Mouse (Mus musculus) adrenal gland, adult 18-20 months (tissue): ENCODE measurements around the gene Lrrc41. TPM values are rescaled to one million over a fixed set of nuclear protein-coding genes. Genes with fewer than 3 reads are reported as not detected.
A peak's percentile ranks its signal among the peaks of the same experiment; 100 is the strongest.

Experiments used
- DNase-seq, 2 experiments: peaks; one replicate each; pipeline ENCODE4 v3.0.0; 2021 to 2022; ENCODE audit warnings: low spot score in 2 of 2
- total RNA-seq, 2 experiments: library from RNA; stranded (reverse); gene quantifications; 1 replicate in 1 of 2; 2 replicates in 1 of 2; pipeline ENCODE4 v1.2.3; 2021

Lrrc41 gene
- total RNA-seq, 2 experiments from 2014 or later, result 73.7 to 81.7 TPM

DNA sequence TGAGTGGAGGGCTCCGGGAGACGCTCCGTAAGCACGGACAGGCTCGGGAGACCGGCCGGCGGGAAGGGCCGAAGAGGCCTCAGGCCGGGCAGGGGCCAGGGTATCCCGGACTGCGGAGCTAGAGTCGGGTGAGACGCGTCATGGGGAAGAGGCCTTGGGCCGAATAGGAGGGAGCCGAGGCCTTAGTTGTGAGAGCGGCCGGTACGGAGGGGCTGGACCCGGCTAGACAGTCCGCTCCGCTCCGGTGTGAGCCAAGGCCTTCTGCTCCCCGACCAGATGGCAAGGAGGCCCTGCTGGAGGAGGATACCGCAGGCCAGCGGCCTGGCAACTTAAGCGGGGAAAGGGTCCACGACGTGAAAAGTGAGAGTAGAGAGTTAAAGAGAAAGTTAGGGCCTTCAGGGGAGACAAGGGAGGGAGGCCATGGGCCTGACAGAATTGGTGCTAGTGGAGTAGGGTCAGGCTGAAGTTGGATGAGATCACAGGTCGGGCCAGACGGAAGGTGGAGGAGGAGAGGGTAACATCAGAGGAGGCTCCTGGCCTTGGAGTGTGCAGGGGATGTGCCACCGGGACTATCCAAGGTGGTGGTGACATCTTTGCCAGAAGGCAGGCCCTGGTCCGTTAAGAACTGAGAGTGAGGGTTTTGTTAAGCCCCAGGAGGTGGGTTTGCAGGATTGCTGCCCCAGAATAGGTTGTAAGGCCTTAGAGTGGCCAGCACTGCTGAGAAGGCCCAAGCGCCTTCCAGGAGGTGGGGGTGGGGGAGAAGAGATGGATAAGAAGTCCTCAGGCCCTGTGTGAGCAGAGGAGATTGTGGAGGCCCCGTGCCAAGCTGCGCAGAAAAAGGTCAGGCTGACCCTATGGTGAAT, 1.5 kb downstream of the Lrrc41 start:
- peak; percentile 47 to 59 for DNase-seq

DNA sequence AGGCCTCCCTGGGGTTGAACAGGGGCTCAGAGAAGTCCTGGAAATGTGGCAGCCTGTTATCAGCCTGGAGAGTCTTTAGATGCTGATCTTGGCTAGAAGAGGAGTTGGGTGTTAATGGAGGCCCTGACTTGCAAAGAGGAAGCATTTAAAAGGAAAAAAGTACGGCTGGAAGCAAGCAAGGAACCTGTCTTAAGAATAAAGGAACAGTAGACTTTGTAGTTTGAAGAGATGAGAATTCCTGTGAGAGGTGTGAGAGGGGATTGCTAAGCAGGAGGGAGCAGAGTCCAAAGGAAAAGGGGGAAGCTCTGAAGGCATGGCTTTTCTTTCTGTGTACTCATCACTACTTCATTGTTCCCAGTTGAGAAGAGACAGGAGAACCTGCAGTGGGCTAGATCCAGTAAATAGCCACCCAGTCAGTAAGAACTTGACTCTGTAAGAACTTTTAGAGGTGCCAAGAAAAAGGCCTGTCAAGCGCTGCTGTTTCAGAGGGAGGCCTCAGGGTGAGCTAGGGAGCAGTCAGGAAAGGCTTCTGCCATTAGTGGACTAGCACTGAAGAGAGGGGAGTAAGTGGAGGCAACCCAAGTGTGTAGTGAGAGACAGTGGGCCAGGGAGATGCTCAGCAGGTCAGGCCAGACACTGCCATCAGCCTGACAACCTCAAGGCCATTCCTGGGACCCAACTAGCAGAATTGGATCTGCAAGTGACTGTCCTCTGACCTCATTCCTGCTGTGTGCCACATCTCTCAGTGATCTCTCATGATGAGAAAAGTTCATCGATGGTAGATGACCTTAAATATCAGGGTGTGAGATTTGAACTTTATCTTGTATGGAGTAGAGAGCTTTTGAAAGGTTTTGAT, 2.4 kb downstream of the Lrrc41 start:
- DNase-seq, result peak in 1 of 2 experiments; percentile 13

DNA sequence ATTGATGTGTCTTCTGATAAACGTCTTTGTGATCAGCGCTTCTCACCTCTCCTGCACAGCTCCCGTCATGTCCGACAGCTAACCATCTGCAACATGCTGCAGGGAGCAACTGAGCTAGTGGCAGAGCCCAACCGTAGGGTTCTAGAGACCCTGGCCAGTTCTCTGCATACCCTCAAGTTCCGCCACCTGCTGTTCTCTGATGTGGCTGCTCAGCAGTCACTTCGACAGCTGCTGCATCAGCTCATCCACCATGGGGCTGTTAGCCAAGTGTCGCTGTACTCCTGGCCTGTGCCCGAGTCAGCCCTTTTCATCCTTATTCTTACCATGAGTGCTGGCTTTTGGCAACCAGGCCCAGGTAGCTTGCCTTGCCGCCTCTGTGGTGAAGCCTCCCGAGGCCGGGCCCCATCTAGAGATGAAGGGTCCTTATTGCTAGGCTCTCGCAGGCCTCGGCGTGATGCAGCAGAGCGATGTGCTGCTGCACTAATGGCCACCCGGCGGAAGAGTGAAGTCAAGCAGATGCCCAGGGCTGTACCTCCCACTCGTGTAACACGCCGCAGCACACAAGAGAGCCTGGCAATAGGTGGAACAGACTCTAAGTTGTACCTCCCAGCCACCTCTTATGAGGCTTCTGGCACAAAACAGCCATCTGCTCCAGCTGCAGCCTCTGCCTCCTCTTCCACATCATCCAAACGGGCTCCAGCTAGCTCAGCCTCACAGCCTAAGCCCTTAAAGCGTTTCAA, 13.6 kb downstream of the Lrrc41 start:
- no peak for DNase-seq

DNA sequence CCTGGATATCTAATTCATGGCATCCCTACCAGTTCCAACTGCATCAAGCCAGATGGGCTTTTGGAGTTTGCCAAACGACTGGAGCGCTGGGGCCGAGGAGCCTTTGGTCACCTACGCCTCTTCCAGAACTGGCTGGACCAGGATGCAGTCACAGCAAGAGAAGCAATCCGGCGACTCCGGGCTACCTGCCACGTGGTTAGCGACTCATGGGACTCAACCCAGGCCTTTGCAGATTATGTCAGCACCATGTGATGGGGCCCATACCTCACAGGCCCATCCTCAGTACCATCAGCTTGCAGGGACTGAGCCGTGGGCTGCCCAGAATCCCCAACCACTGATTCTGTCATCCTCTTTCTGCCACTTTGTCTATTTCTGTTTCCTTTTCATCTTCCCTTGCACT, 21.2 kb downstream of the Lrrc41 start:
- DNase-seq, result no peak

DNA sequence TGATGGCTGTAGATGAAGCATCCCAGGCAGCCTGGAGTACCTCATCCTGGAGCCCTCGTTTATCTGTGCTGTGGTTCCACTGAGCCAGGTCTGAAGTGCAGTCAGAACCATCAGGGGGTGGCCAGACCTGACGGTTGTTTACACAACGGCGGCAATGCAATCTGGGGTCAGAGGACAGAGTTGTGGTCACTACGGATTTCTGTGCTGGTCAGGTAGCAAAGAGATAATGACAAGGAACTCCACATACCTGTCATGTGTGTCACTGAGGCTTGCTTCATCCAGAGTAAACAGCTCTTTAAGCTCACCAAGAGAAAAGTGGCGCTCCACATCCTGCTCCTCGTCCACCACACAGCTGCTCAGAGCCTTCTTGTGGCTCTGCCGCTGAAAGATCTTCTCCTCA, 22.1 kb downstream of the Lrrc41 start:
- no peak for DNase-seq

DNA sequence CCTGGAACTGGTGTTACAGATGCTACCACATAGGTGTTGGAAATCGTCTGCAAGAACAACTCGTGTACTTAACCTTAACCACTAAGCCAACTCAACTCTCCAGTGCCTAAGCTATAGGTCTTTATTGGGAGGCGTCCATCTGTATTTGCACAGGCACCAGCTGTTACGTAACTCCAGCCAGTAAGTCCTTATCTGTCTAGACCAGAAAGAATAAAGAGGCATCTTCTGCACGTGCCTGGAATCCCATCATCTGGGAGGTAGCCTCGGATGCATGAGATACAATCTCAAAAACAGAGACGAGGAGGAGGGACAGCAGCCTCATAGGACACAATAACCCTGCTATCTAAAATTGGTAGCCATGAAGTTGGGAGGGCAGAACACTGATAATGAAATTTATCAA, 25.9 kb downstream of the Lrrc41 start:
- no peak for DNase-seq

DNA sequence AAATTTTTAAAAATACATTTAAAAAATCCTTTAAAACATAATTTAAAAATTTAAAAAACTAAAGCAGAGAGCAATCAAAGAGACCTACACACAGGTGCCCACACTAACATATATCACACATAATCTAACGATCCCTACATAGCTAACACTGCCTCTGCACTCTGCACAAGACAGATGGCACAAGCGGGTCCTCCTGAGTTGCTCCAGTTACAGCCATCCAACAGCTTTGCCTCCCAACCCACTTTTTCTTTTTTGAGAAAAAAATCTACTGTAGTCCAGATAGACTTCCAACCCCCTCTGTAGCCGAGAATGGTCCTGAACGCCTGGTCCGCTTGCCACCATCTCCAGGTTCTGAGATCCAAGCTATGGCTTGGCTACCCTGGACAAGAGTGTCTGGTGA, 30.2 kb downstream of the Lrrc41 start:
- DNase-seq, result no peak

DNA sequence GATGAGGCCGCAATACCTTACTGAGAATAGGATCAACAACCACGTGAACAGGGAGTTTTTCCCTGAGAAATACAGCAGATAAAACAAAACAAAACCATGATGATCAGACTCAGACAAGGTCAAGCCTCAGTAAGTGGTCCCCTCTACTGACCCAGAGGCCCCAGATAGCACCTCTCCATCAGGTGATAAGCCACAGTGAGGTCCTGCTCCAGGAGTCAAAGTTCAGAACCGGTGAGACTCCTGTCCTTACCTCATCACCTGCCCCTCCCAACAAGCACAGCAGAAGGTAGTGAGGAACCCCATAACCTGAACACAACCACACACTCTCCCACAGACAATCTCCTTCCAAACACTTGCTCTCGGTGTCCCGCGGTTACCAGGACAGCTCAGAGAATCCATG, 35.6 kb downstream of the Lrrc41 start:
- DNase-seq, result no peak

DNA sequence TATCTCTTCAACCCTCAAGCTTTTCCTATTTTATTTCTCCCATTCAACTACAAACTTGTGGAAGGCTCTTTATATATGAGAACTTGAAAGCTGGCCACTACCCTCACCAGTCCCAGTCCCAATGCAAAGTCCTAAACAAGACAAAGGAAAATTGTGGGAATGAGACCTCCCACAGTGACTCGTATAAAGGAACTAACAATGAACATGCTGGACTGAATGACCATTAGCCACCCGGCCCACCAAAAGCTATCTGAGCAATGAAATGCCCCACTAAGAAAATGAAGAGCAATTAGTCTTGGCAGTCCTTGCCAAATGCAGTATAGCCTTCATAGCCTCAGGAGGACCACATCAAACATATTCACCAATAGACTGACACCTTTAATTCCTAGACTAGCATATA, 36.4 kb downstream of the Lrrc41 start:
- DNase-seq, result no peak

DNA sequence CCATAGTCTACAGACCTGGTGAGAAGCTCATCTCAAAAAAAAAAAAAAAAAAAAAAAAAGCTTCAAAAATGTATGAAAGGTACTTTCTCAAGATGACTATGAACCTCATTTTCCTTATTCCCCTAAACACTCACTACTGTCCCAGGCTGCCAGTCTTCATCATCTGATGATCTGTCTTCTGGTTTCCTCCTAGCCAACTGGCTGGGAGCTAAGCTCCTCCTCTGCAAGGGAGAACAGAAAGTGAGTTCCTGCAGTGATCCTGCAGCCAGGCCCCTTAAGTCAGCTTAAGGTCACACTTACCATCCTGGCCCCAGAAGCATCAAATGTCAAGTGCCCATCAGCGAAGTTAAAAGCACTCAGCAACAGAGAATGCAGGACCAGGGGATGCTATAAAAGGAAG, 47.7 kb downstream of the Lrrc41 start:
- DNase-seq, result no peak

DNA sequence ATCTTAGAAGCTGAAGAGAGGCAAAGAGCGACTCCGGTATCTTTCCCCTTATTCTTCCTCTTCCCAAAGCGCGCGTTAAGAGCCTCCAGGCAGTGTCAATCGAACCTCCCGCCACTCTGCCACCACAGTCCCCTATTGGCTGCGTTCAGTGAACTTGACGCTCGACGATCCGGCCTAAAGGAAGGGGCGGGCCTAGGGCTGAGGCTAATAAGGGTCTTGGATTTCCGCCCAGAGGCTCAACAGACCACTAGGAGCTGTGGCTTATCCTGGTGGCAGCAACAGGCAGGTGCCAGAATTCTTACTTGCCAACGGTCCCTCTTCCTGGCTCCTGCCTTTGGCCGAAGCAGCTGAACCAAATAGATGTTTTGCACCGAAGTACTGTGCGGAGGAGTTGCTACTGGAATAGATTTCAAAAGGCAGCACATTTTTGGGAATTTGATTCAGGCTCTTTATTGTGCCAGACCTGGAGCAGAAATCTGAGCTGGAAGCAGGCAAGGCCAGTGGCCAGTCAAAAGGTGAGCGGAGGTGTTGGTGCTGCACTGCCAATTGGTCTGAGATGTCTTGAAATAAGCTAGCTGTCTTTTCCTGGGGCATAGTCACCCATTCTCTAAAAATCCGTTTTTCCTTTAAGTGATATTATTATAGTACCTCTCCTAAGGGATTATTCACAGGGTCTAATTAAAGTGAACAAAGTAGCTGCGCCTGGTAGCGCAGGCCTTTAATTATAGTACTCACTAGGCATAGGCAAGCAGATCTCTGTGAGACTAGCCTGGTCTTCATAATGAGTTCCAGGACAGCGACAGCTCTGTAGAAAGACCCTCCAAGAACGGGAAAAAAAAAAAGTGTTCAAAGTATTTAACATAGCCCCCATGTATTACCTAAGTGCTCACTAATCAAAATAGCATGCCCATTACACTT, 48.8 kb downstream of the Lrrc41 start, which contains the start of the genes Rad54l and Pomgnt1:
TSS of gene Rad54l (minus strand) at position 89 of the 918 bp plus-strand sequence.
TSS of gene Pomgnt1 (plus strand) at position 239 of the 918 bp plus-strand sequence.
- peak; percentile 65 to 66 for DNase-seq

DNA sequence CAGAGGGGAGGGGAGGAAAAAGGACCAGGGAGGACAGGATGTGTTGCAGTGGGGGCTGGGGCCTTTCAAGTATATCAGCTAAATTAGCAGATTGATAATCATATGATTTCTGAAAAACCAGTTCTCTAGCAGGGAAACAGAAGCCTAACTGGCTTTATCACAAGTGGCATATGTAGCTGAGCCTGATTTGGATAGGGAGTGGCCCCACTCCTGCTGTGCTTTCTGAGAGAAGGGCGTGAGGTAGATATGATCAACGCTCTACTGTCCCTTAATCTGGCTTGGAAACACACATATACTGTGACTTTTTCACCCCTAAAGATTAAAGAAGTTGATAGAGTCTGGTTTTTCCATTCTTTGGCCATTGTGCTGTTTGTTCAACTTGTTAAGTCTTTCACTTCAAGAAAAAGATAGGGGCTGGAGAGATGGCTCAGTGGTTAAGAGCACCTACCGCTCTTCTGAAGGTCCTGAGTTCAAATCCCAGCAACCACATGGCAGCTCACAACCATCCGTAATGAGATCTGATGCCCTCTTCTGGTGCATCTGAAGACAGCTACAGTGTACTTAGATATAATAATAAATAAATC, 50.8 kb downstream of the Lrrc41 start:
- DNase-seq, result no peak

DNA sequence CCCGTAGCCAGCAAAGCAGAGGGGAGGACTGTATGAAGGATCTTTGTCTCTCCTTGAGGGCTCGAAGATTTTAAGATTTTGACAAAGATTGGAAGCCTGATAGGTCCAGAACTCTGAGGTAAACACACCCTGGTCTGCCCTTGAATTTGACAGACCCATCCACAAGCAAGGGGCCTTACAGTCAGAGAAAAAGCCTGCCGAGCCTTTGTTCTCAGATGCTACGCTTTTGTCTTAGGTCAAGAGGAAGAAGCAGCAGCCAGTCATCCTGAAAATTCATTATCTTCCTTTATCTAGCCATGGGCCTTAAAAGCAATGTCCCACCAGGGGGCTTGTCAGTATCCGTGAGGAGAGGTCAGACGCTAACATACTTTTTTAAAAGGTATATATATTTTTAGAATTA, 52.9 kb downstream of the Lrrc41 start:
- no peak for DNase-seq

DNA sequence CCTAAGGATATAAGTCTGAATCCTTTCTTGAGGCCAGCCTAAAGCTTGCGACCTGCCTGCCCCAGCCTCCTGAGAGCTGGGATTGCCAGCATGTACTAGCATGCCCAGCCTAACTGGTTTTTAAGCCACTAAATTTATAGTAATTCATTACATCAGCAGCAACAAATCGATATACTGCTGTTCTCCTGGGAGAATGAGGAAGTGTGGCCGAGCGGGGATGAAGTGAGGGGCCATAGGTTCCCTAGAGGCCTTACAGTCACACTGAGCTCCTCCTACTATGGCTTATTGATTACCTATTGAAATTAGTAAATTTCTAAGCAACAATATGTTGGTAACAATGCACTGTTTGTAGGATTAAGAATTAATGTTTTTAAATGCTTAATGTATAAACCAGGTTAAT, 58.1 kb downstream of the Lrrc41 start:
- DNase-seq, result no peak

DNA sequence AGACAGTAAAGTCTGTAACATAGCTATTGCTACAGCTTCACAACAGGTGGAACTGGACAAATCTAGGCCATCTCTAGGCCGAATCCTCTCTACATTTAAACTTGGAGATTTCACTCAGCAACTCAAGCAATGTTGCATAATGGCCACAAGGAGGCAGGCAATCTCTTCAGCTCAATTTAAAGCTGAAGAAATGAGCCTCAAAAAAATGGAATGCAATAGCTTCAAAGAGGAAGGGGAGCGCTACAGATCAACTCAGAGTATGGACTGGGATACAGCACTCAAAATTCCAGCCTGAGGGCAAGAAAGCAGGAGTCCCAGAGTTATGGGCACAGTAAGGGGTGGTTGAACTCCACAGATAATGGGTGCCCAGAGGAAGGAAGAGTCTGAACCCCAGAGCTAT, 59.9 kb downstream of the Lrrc41 start:
- no peak for DNase-seq

DNA sequence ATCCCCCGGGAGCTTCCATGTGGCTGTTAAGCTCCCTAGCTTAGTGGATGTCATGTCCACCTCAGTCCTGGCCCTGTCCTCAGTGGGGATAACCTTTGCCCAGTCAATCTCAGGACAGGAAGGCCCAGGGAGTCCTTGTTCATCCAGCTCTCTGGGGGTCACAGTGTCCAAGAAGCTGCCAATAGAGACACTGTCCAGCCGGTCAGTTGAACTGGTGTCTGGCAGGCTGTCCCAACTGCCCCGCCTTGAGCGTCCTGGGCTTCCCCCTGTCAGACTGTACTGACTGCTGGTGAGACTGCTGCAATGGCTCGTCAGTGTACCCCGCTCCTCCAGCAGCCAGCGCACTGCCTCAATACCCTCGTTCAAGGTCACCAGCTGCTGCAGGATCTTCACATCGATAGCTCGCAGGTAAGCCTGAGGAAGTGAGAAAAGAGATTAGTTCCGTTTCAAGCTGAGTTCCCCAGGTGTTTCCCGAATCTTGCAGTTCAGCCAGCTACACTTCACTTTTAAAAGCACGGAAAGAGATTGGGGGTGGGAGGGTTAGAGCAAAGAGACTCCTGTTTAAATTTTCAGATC, 62.4 kb downstream of the Lrrc41 start:
- DNase-seq, result no peak

DNA sequence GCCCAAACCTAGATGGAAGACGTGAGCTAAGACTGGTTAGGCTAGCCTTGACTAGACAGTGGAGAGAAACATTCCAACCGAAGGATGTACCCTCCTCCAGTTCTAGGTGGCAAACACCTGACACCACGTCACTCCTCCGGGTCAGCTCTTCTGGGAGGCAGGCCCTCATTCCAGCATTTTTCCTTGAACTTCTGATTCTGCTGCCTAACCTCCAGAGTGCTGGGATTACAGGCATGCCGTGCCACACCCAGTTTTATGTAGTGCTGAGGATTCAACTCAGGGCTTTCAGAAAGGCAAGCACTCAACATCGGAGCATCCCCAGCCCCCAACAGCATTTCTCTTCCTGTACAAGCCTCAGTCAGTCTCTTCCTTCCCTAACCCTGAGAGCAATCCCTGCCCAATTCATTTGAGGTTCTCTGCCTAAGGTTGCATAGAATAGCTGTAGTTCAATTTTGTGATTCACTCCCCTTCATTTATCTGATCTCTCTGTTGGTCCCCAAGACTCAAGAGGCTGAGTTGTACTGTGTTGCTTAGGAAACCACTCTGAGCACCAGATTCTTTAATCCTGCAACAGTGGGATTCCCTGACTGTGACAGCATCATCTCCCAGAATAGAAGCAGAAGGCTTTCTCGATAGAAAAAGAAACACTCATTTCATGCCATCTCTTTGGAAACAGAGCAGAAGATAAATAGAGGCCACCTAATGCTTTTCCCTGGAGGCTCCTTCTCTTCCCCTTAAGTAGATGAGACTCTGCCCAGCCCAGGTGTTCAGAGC, 65.9 kb downstream of the Lrrc41 start:
- no peak for DNase-seq

DNA sequence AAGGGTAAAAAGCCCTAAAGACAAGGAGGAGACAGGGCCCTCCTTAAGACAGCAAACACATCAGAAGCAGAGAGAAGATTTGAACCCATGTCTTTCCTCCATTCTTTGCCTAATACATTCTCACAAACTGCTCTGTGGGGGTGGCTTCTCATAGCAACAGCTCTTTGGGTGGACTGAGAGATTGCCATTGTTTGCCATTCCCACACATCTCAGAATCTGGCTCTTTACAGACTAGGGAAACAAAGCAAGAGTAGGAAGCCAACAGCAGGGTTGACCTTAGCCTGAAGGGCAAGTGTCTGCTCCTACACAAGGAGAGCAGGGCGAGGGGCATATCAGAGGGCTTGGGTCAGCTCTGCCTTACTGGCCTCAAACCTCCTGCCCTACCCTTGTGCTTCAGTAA, 66.7 kb downstream of the Lrrc41 start:
- no peak for DNase-seq

DNA sequence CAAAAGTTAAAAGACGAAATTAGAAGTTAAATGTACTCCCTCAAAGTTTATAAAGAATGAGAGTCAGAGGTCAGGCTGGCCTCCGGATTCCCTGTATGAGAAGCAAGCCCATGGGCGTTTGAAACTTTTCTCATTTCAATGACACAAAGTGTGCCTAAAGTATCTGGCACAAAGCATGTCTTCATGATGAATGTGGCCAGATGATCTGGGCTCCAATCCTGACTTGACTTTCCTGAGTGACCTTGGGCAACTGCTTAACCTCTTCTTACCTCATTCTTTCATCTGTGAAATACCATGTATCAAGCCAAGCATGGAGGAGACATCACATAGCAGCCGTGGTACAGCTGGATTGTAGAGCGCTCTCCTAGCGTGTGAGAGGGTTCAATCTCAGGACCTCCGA, 67.2 kb downstream of the Lrrc41 start:
- no peak for DNase-seq
